Mouse (Mus musculus): ENCODE results near the gene Id3.

Gene Id3

GRCm38 (mm10) chr4:136147436-136148135, 4.3 kb downstream of the Id3 start:
- WGBS, result 3% methylated on average over 48 of the region's 48 CpGs

GRCm38 (mm10) chr4:136148342-136149044, 5.2 kb downstream of the Id3 start:
- WGBS, result 22% methylated on average over 31 of the region's 31 CpGs

GRCm38 (mm10) chr4:136149045-136149379, 5.7 kb downstream of the Id3 start:
- 93% methylated on average over 2 of the region's 2 CpGs for WGBS

GRCm38 (mm10) chr4:136149734-136150133, 6.4 kb downstream of the Id3 start:
- WGBS, result 46% methylated on average over 3 of the region's 3 CpGs

- 78% methylated on average over 4 of the region's 4 CpGs for WGBS
These were observed 7.3 kb downstream of the Id3 start for GRCm38 (mm10) chr4:136150596-136150995.

GRCm38 (mm10) chr4:136152821-136153220, 9.5 kb downstream of the Id3 start:
- WGBS, result 93% methylated on average over 4 of the region's 4 CpGs

GRCm38 (mm10) chr4:136154462-136154861, 11.2 kb downstream of the Id3 start:
- 76% methylated on average over 9 of the region's 9 CpGs for WGBS

- WGBS, result 81% methylated on average over 6 of the region's 6 CpGs
These were observed 15.2 kb downstream of the Id3 start for GRCm38 (mm10) chr4:136158498-136158897.

GRCm38 (mm10) chr4:136159802-136160397, 16.6 kb downstream of the Id3 start:
- WGBS, result 16% methylated on average over 5 of the region's 5 CpGs

GRCm38 (mm10) chr4:136163448-136163847, 20.2 kb downstream of the Id3 start:
- WGBS, result 3% methylated on average over 11 of the region's 11 CpGs

GRCm38 (mm10) chr4:136164981-136165380, 21.7 kb downstream of the Id3 start:
- WGBS, result 89% methylated on average over 8 of the region's 8 CpGs

- WGBS, result 86% methylated on average over 3 of the region's 3 CpGs
These were observed 24.4 kb downstream of the Id3 start for GRCm38 (mm10) chr4:136167701-136168100.

GRCm38 (mm10) chr4:136170401-136170800, 27.1 kb downstream of the Id3 start:
- whole genome bisulfite sequencing, result 88% methylated on average over 4 of the region's 4 CpGs

- 33% methylated on average over 12 of the region's 12 CpGs for WGBS
These were observed 28.2 kb downstream of the Id3 start for GRCm38 (mm10) chr4:136171455-136171854.

- WGBS, result under 1% methylated on average over 35 of the region's 35 CpGs
These were observed 28.8 kb downstream of the Id3 start, which contains the start of gene E2f2 for GRCm38 (mm10) chr4:136172011-136172541. TSS of gene E2f2 (plus strand) at chr4:136172394.

- 1% methylated on average over 67 of the region's 67 CpGs for WGBS
These were observed 29.4 kb downstream of the Id3 start for GRCm38 (mm10) chr4:136172542-136173209.

GRCm38 (mm10) chr4:136173210-136173715, 30.0 kb downstream of the Id3 start:
- WGBS, result 30% methylated on average over 14 of the region's 14 CpGs

GRCm38 (mm10) chr4:136174216-136175193, 31.2 kb downstream of the Id3 start:
- WGBS, result 77% methylated on average over 13 of the region's 13 CpGs

GRCm38 (mm10) chr4:136176022-136176552, 32.8 kb downstream of the Id3 start:
- 84% methylated on average over 10 of the region's 10 CpGs for whole genome bisulfite sequencing

- WGBS, result 53% methylated on average over 8 of the region's 8 CpGs
These were observed 33.9 kb downstream of the Id3 start for GRCm38 (mm10) chr4:136177244-136177611.

All from cerebral cortex, adult 2 months (tissue).